Mouse (Mus musculus) hindbrain, embryonic 10.5 days (tissue): ENCODE results near the gene Fth1. TPM values are rescaled to one million over a fixed set of nuclear protein-coding genes. Genes with fewer than 3 reads are reported as not detected.
"Not testable (repeated sequence)": the region's sequence is repeated elsewhere in the genome, so short reads cannot be mapped to it uniquely, and the experiment has no call there.

Experiments
- DNase-seq: peaks from one replicate; pipeline ENCODE4 v3.0.0-alpha.2; 2017; ENCODE audit warnings: low spot score
- H3K27ac ChIP-seq: fragments of 300-500 bp; sonication (generic); 2 replicates; pipeline ENCODE4 v1.5.1; 2016; ENCODE audit warnings: mild to moderate bottlenecking, moderate library complexity
- H3K27me3 ChIP-seq: fragments of 300-500 bp; sonication (generic); 2 replicates; pipeline ENCODE4 v1.6.1; 2016; ENCODE audit warnings: mild to moderate bottlenecking; ENCODE audit not compliant: poor library complexity, insufficient read depth, severe bottlenecking
- H3K36me3 ChIP-seq: fragments of 300-500 bp; sonication (generic); 2 replicates; pipeline ENCODE4 v1.6.1; 2016; ENCODE audit warnings: mild to moderate bottlenecking, moderate library complexity
- H3K4me1 ChIP-seq: fragments of 300-500 bp; sonication (generic); replicated peaks from 2 replicates; pipeline ENCODE4 v1.6.1; 2016; ENCODE audit warnings: mild to moderate bottlenecking
- H3K4me3 ChIP-seq: fragments of 300-500 bp; sonication (generic); 2 replicates; pipeline ENCODE4 v1.5.1; 2016; ENCODE audit warnings: mild to moderate bottlenecking, moderate library complexity
- H3K9me3 ChIP-seq: fragments of 300-500 bp; sonication (generic); 2 replicates; pipeline ENCODE4 v1.6.1; 2016; ENCODE audit warnings: mild to moderate bottlenecking, moderate library complexity
- WGBS: fragments of 180-500 bp; shearing (Covaris S2); methylation state at CpG from one replicate; pipeline ENCODE4 v1.1.7; 2016; 5-methylcytosine and 5-hydroxymethylcytosine counted together
- polyA plus RNA-seq: library from polyadenylated mRNA; unstranded; fragments of >200 nt; fragmentation: Nextera tagmentation; extraction: Ambion mirVana; gene quantifications from 2 replicates; pipeline ENCODE4 v1.2.1, GENCODE M21; 2016

The Fth1 gene
- polyA plus RNA-seq, 1 experiment from 2014 or later, result 1,593 TPM

DNA sequence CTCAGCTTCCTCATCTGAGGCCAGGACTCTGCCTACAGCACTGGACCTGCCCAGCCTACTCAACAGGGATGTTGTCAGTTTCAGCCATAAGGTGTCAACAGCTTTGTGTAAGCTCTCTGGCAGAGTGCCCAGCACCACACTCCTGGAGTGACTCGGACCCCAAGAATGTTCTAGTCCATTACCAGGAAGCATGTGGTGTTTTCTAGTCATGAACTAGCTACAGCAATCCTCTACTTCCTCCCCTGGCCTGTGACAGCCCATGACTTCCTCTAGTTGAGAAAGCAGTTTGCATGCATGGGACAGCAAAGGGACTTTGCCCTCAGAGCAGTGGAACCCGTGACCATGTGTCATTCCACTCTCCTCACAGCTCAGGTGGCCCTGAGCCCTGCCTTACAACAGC, 5.5 kb upstream of the Fth1 start:
- H3K27me3 ChIP-seq, H3K4me1 ChIP-seq, H3K36me3 ChIP-seq, H3K27ac ChIP-seq, DNase-seq, H3K4me3 ChIP-seq, H3K9me3 ChIP-seq: not testable (repeated sequence)
- WGBS, result 68% methylated on average over 2 of the region's 2 CpGs

DNA sequence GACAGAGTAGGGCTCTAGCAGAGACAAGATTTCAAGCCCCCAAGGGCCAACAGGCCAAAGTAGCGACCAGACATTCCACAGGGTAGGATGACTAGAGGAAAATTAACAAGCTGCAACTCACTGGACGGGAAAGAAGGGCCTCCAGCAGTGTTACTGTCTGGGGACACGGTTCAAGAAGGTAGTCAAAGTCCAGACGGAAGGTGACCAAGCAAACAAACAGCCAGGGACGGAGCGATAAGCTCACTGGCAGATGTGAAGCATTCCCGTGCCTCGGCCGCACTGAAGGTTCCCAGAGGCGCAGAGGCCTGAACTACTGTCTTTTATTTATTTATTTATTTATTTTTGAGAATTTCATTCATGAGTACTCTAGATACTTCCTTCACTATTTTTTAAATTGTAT, 3.3 kb upstream of the Fth1 start:
- Histone ChIP-seq H3K4me1 (peaks cover 10% of the 10 kb centered on the region), H3K27ac (no peak overlapping the region), H3K36me3 (no peaks in the 10 kb centered on the region), H3K4me3 (no peak overlapping the region), H3K9me3 (no peaks in the 10 kb centered on the region), H3K27me3 (no peaks in the 10 kb centered on the region)
- DNase-seq, result no peak
- WGBS, result 78% methylated on average over 10 of the region's 10 CpGs

DNA sequence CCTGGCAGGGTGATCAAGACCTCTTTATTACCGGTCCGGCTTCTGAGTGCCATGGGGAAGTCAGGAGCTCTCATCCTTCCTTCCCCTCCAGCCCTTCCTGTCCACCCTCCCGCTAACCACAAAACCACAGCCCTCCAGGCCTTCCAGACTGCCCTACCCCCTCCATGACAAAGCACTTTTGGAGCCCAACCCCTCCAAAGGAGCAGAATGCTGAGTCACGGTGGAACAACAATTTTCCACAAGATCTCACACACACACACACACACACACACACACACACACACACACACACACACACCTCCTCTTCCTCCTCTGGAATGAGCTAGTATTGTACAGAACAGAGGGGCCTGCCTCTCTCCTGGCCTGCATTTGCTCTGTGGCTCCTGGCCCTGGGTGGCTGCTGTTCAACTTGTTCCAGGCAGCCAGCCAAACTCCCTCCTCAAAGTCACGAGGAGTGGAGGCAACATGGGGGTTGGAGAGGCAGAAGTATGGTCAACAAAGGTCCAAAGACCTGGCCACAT, 1.9 kb upstream of the Fth1 start:
- 51% methylated on average over 5 of the region's 5 CpGs for WGBS
- no peak overlapping the region for H3K4me3 ChIP-seq
- no peaks in the 10 kb centered on the region for H3K36me3 ChIP-seq
- no peak for DNase-seq
- peaks cover 15% of the 10 kb centered on the region for H3K4me1 ChIP-seq
- peak overlapping the region; percentile 51; the same call in 1 of the 2 replicates for H3K27ac ChIP-seq
- no peaks in the 10 kb centered on the region for H3K27me3 ChIP-seq
- no peaks in the 10 kb centered on the region for H3K9me3 ChIP-seq

DNA sequence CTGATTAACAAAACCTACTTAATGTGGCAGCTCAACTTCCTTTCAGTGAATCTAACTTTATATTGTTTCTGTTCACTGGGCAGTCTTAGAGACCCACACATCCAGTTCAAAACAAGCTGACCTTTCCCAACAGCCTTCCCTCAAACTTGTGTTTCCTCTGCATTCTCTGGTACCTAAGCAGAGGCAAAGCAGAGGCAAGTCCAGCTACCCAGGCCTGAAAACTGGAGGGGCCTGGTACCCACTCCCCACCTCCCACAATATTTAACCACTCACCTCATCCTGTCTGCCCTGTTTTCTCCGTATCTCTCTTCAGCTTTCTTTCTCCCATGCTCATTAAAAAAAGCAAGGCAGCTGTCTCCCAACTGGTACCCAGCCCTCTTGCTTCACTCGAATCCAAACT, 1.2 kb upstream of the Fth1 start:
- H3K27me3 ChIP-seq, result no peaks in the 10 kb centered on the region
- H3K4me3 ChIP-seq, result no peak overlapping the region
- DNase-seq, result no peak
- H3K4me1 ChIP-seq, result peaks cover 22% of the 10 kb centered on the region
- no peaks in the 10 kb centered on the region for H3K9me3 ChIP-seq
- H3K36me3 ChIP-seq, result peaks cover 4% of the 10 kb centered on the region
- no peak overlapping the region for H3K27ac ChIP-seq
- 78% methylated on average over 2 of the region's 2 CpGs for WGBS

DNA sequence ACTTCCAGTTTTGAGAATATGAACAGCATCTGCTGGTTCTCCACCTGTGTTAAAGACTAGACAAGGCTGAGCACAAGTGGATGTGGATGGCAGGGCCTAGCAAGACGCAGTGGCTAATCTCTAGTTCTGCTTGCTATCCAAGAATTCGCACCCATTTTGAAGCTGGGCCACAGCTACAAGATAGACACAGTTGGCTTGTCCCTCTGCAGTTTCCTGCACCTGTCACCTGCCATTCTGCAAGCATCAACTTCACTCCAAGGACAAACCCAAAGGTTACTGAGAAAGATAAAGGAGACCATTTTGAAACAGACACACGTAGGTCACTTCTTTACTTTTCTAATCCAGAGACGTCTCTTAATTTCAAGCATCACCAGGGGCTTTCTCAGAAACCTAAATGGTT, 1.2 kb downstream of the Fth1 start:
- H3K27ac ChIP-seq, result peak overlapping the region; percentile 95
- no peaks in the 10 kb centered on the region for H3K27me3 ChIP-seq
- no peak for DNase-seq
- peak overlapping the region; percentile 92 for H3K4me3 ChIP-seq
- no peaks in the 10 kb centered on the region for H3K9me3 ChIP-seq
- H3K4me1 ChIP-seq, result peaks cover 21% of the 10 kb centered on the region
- 76% methylated on average over 4 of the region's 4 CpGs for WGBS
- peaks cover 27% of the 10 kb centered on the region for H3K36me3 ChIP-seq

DNA sequence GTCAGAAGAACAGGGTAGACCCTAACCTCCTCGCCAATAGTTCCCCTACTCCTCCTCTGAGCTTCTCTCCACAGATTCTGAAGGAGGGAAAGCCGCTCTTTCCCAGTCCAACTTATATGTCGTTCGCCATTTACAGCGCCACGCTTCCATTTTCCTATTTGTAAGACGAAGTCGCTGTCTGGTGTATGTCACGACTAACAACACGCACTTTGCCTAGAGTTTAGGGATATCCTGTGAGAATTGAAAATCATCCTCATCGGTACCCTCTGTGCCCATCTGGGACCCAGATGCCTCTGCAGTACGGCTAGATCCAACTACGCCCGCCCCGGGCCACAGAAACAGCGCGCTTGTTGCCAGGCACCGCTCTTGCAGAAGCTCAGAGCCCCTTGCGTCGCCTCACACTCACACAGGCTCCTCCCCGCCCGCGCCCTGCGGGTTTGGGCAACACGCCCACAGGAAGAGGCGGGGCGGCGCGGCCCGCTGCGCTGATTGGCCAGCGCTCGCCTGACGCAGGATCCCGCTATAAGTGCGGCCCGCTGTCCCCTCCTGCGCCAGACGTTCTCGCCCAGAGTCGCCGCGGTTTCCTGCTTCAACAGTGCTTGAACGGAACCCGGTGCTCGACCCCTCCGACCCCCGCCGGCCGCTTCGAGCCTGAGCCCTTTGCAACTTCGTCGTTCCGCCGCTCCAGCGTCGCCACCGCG, 1.9 kb downstream of the Fth1 start:
- under 1% methylated on average over 59 of the region's 59 CpGs for WGBS
- DNase-seq, result peak; percentile 97
- Histone ChIP-seq H3K4me1 (peaks cover 28% of the 10 kb centered on the region), H3K27ac (peak overlapping the region; percentile 95), H3K9me3 (no peaks in the 10 kb centered on the region), H3K27me3 (no peaks in the 10 kb centered on the region), H3K36me3 (peaks cover 27% of the 10 kb centered on the region), H3K4me3 (peak overlapping the region; percentile 92)

DNA sequence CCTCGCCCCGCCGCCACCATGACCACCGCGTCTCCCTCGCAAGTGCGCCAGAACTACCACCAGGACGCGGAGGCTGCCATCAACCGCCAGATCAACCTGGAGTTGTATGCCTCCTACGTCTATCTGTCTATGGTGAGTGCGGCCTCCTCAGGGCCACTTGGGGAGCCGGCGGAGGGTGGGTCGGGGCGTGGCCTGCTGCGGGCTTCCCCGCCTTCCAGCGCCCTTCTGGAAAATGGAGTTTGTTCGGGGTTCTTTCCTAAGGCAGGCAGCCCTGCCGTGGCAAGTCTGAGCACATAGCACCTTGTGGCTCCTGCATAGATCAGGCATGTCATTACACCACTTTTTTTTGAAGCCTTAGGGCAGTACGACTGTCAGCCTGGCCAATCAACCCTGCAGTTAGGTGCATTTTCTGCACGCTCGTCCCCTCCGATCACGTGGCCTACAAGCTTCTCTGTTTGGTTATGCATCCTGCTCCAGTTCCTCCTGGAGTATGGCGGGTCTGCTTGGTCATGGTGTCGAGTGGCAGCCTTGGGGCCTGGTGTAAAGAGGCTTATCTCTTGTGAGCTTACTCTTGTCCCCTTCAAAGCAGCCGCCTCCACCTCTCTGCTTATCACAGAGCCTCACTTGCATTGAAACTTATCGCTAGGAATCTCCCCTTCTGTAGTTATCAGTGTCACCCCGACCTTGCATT, 2.6 kb downstream of the Fth1 start:
- no peak for DNase-seq
- H3K4me1 ChIP-seq, result peaks cover 34% of the 10 kb centered on the region
- peak overlapping the region; percentile 92 for H3K4me3 ChIP-seq
- peaks cover 27% of the 10 kb centered on the region for H3K36me3 ChIP-seq
- H3K27me3 ChIP-seq, result no peaks in the 10 kb centered on the region
- no peaks in the 10 kb centered on the region for H3K9me3 ChIP-seq
- under 1% methylated on average over 31 of the region's 31 CpGs for WGBS
- peak overlapping the region; percentile 95 for H3K27ac ChIP-seq

DNA sequence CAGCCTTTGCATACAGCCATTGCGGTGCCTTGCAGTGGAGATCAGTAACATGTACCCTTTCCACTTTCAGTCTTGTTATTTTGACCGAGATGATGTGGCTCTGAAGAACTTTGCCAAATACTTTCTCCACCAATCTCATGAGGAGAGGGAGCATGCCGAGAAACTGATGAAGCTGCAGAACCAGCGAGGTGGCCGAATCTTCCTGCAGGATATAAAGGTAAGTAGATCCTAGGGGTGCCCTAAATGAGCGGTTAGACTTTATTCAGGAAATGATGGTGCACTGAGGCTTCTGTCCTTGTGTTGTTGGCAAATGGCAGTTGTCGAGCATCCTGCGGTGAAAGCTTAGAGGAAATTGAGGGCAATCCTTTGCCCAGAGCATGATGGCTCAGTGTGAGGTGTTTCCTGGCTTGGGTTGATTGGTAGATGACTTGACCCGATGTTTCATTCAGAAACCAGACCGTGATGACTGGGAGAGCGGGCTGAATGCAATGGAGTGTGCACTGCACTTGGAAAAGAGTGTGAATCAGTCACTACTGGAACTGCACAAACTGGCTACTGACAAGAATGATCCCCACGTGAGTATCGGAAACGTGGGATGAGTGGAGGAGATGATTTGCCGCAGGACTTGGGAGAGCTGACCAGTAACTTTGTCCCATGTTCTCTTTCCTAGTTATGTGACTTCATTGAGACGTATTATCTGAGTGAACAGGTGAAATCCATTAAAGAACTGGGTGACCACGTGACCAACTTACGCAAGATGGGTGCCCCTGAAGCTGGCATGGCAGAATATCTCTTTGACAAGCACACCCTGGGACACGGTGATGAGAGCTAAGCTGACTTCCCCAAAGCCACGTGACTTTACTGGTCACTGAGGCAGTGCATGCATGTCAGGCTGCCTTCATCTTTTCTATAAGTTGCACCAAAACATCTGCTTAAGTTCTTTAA, 4.0 kb downstream of the Fth1 start:
- Histone ChIP-seq H3K27me3 (no peaks in the 10 kb centered on the region), H3K4me3 (peak overlapping the region; percentile 92), H3K27ac (no peak overlapping the region), H3K9me3 (no peaks in the 10 kb centered on the region), H3K4me1 (peaks cover 36% of the 10 kb centered on the region), H3K36me3 (peaks cover 27% of the 10 kb centered on the region)
- WGBS, result 92% methylated on average over 20 of the region's 20 CpGs
- DNase-seq, result no peak

DNA sequence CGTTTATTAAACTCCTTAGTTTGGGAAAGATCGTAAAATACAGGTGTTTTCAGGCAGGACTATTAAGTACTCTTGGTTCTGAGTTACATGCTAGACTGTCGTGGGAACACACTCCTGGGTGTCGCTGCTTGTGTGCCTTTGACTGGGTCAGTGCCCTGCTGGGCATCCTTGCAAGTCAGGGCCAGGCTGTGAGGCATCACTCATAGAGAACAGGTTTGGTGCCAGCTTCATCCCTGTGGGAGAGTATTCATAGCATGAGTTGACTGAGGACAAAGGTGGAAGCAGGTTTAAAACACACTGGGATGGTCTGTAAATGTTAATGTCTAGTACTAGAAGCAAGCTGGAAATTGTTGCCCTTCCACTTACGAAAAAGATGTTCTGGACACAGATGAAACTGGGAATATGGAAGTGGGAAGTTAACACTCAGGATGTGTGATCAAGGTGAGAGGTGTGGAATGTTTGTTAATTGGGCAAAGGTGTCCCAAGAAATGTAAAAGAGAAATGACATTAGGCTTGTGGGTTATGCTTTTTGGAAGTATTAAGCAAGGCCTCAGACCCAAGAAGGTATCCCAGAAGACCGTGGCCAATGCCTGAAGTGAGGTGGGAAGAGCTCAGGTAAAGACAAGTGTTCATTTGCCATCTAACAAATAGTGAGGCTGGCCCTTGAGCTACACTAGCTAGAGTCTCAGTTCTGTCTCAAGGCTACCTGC, 4.9 kb downstream of the Fth1 start:
- no peak for DNase-seq
- Histone ChIP-seq H3K27me3 (no peaks in the 10 kb centered on the region), H3K4me3 (no peak overlapping the region), H3K9me3 (no peaks in the 10 kb centered on the region), H3K27ac (no peak overlapping the region), H3K4me1 (peaks cover 39% of the 10 kb centered on the region), H3K36me3 (peaks cover 27% of the 10 kb centered on the region)
- WGBS, result 92% methylated on average over 6 of the region's 6 CpGs

DNA sequence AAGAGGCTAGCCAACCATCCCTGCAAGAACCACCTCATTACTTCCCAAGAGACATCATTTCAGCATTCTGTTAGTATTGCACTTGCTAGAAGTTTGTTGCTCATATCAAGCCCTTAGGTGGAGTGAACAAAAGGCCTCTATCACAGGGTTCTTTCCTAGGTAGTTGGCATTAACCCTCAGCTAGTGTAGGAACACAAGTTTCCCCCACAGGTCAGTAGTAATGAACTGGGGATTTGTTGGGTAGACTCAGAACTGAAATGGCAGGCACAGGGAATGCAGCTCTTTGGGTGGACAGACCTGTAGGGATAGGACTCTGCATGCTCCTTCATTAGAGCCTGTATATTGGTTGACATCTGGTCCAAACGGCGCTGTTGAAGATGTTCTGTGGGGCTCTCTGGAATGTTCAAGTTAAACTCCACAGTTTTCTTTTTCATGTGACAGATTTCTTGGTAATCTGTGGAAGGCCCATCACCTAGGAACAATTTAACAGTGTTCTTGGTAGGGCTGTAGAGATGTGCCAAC, 5.6 kb downstream of the Fth1 start:
- Histone ChIP-seq H3K4me1 (peaks cover 39% of the 10 kb centered on the region), H3K4me3 (no peak overlapping the region), H3K27ac (no peak overlapping the region), H3K27me3 (no peaks in the 10 kb centered on the region), H3K36me3 (peaks cover 27% of the 10 kb centered on the region), H3K9me3 (no peaks in the 10 kb centered on the region)
- no peak for DNase-seq
- 93% methylated on average over 2 of the region's 2 CpGs for WGBS

DNA sequence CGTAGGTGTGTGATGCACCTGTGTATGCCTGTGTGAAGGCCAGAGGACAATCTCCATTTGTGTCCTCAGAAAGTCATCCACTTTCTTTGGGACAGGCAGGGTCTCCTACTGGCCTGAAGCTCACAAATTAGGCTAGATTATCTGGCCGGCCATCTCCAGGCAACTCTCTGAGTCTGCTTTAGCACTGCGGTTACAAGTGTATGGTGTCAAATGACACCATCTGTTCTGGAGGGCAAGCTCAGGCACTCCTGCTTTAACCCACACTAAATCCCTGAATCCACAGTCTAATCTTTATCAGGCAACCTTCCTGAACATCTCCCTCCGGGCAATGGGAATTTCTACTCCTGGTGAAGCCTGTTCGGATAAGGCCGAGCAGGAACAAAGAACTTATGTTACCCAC, 6.8 kb downstream of the Fth1 start:
- WGBS, result 55% methylated on average over 6 of the region's 6 CpGs
- no peaks in the 10 kb centered on the region for H3K27me3 ChIP-seq
- H3K4me1 ChIP-seq, result peaks cover 34% of the 10 kb centered on the region
- H3K4me3 ChIP-seq, result no peak overlapping the region
- H3K9me3 ChIP-seq, result no peaks in the 10 kb centered on the region
- peaks cover 27% of the 10 kb centered on the region for H3K36me3 ChIP-seq
- no peak overlapping the region for H3K27ac ChIP-seq
- DNase-seq, result no peak

DNA sequence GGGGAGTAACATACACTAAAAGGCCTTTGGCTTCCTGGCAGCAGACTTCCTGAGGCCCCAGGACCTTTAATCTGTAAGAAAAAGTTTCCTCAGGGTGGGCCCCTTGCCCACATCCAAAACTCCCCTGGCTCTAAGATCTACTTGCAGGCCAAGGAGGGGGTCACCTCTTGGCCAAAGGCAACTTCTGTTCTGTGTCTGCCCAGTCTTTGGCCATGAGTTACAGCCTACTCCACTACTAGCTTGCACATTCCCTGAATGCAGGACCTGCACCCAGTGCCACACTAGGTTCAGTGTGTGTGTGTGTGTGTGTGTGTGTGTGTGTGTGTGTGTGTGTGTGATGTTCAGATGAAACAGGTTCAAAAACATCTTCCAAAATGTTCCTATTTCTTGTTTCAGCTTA, 7.2 kb downstream of the Fth1 start:
- no peaks in the 10 kb centered on the region for H3K9me3 ChIP-seq
- peaks cover 3% of the 10 kb centered on the region; the same call in 1 of the 2 replicates for H3K27me3 ChIP-seq
- no peak for DNase-seq
- H3K27ac ChIP-seq, result no peak overlapping the region
- H3K36me3 ChIP-seq, result peaks cover 27% of the 10 kb centered on the region
- H3K4me1 ChIP-seq, result peaks cover 36% of the 10 kb centered on the region
- no peak overlapping the region for H3K4me3 ChIP-seq
